In the genomic region with DNA sequence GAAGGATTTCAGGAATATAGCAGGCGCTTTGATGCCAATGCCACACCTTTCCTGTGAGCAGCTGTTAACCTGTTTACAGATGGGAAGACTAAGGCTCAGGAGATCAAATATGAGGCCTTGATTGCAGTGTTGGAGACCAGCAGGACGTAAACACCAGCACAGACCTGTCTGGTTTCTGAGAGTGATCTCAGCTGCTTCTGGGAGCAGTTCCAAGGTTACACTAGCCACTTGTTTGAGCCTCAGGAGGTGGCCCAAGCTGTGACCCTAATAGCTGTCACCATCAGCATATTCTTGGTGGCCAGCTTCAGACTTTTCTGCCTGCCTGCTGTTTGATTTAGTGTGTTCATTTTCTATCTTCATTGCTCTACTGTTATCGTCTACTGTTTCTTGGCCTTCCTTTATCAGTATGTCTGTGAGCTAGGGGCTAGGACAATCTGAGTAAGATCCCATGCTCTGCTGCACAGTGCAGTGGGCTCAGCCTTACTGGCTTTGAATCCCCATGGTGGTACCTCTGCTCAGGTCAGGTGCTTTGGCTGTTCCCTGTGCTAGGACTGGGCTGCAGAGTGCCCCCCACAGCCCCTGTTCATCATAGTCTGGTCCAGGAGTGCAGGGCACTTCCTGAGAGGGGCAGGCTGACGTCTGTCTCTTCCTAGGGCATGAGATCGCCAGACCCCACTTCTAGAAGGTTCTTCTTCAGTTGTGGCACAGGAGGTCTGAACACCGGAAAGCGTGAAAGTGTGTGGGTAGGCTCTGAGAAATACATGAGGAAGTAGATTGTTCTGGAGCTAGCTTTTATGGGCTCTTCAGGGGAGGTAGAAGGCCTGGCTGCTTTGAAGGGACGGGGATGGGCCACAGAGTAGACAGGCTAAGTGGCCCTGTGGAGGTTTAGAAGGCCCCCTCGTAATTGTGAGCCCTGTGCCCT, we compare ENCODE assay signal across 9 mouse cellular contexts. TPM values are rescaled to one million over a fixed set of nuclear protein-coding genes. Genes with fewer than 3 reads are reported as not detected.
DNase-seq lines count a peak whose midpoint lies in the region; ATAC-seq and TF ChIP-seq lines count a peak whose summit lies in the region.
"Had no signal": no experiment of that assay in that cellular context is flagged by ENCODE, and none has a peak within 500 bp of the region (broad histone marks: within the 10 kb centered on the region; RNA-seq: fewer than 3 reads in every experiment).

No protein-coding gene starts in this region.

- peaks cover 6% of the 10 kb centered on the region; the same call in 1 of the 2 replicates for H3K36me3 ChIP-seq in intestine, embryonic 16.5 days (ENCODE audit: control insufficient read depth, insufficient read depth, low read length)
- H3K36me3 ChIP-seq in intestine, embryonic 15.5 days, result no peaks in the 10 kb centered on the region; the same call in 1 of the 2 replicates
- peaks cover 38% of the 10 kb centered on the region for H3K36me3 ChIP-seq in limb, embryonic 10.5 days

- whole genome bisulfite sequencing in intestine, embryonic 16.5 days, result 70% methylated on average over 9 of the region's 9 CpGs
- 69% methylated on average over 9 of the region's 9 CpGs for WGBS in intestine, embryonic 15.5 days
- WGBS in bone marrow, adult 2 months, result 23% methylated on average over 9 of the region's 9 CpGs
- 85% methylated on average over 9 of the region's 9 CpGs for WGBS in limb, embryonic 10.5 days

- no peak overlapping the region for H3K9ac ChIP-seq in intestine, embryonic 16.5 days (ENCODE audit: low read depth, low read length)
- H3K9ac ChIP-seq in intestine, embryonic 15.5 days, result no peak overlapping the region
- H3K9ac ChIP-seq: embryonic facial prominence, embryonic 15.5 days had no signal

- peak; percentile 52 for DNase-seq in CD4-positive, CD25-positive, alpha-beta regulatory T cell, adult 2 months (ENCODE audit: low read depth, low spot score)
- DNase-seq in limb, embryonic 10.5 days (ENCODE audit: low spot score), result no peak
- no peak for DNase-seq in frontal cortex, postnatal 25 days (ENCODE audit: low spot score in 2 of 2)
- DNase-seq in right cerebral cortex, postnatal 25 days, result no peak
- DNase-seq in yolk sac, embryonic 10.5 days (ENCODE audit: low spot score), result no peak

- H3K27ac ChIP-seq in intestine, embryonic 16.5 days (ENCODE audit: low read length), result peak overlapping the region; percentile 5; the same call in 1 of the 2 replicates
- H3K27ac ChIP-seq in intestine, embryonic 15.5 days, result no peak overlapping the region
- peak overlapping the region; percentile 50; the same call in 1 of the 2 replicates for H3K27ac ChIP-seq in bone marrow, adult 2 months (ENCODE audit: control insufficient read depth, insufficient read depth, low read depth, low read length, poor library complexity)
- H3K27ac ChIP-seq in limb, embryonic 10.5 days, result peak overlapping the region; percentile 51; the same call in 1 of the 2 replicates
- H3K27ac ChIP-seq: embryonic facial prominence, embryonic 15.5 days had no signal

- peaks cover 36% of the 10 kb centered on the region for H3K4me1 ChIP-seq in intestine, embryonic 16.5 days (ENCODE audit: control insufficient read depth, insufficient read depth, low read length)
- H3K4me1 ChIP-seq in intestine, embryonic 15.5 days (replicated peaks), result peaks cover 15% of the 10 kb centered on the region
- peaks cover 3% of the 10 kb centered on the region for H3K4me1 ChIP-seq in bone marrow, adult 2 months (ENCODE audit: control insufficient read depth, insufficient read depth, low read length)
- peaks cover 12% of the 10 kb centered on the region for H3K4me1 ChIP-seq in limb, embryonic 10.5 days

- peak; percentile 22; the same call in 1 of the 2 replicates for ATAC-seq in intestine, embryonic 16.5 days
- ATAC-seq in intestine, embryonic 15.5 days, result no peak

- no peak for TF ChIP-seq CTCF in bone marrow, adult 2 months (IDR thresholded peaks at IDR 0.05; ENCODE audit: control insufficient read depth, insufficient read depth, low read length)

- H3K9me3 ChIP-seq in intestine, embryonic 16.5 days (ENCODE audit: control insufficient read depth, low read length), result no peaks in the 10 kb centered on the region
- H3K9me3 ChIP-seq in intestine, embryonic 15.5 days, result no peaks in the 10 kb centered on the region
- no peaks in the 10 kb centered on the region for H3K9me3 ChIP-seq in limb, embryonic 10.5 days (replicated peaks)
- H3K9me3 ChIP-seq: embryonic facial prominence, embryonic 15.5 days had no signal

- H3K4me3 ChIP-seq in intestine, embryonic 16.5 days (ENCODE audit: low read length), result no peak overlapping the region
- H3K4me3 ChIP-seq in intestine, embryonic 15.5 days (replicated peaks), result no peak overlapping the region
- no peak overlapping the region for H3K4me3 ChIP-seq in bone marrow, adult 2 months (replicated peaks; ENCODE audit: control insufficient read depth, low read depth, low read length)
- no peak overlapping the region for H3K4me3 ChIP-seq in limb, embryonic 10.5 days
- H3K4me3 ChIP-seq: embryonic facial prominence, embryonic 15.5 days had no signal

- TF ChIP-seq POLR2A in bone marrow, adult 2 months (IDR thresholded peaks at IDR 0.05; ENCODE audit: borderline replicate concordance, control insufficient read depth, low read depth, low read length), result no peak

- no peak overlapping the region for H3K4me2 ChIP-seq in intestine, embryonic 16.5 days (ENCODE audit: low read depth, low read length)
- no peak overlapping the region for H3K4me2 ChIP-seq in intestine, embryonic 15.5 days (replicated peaks)
- H3K4me2 ChIP-seq: embryonic facial prominence, embryonic 15.5 days had no signal

- H3K27me3 ChIP-seq in intestine, embryonic 16.5 days (replicated peaks; ENCODE audit: control insufficient read depth, insufficient read depth, low read length), result no peaks in the 10 kb centered on the region
- H3K27me3 ChIP-seq in intestine, embryonic 15.5 days (replicated peaks), result no peaks in the 10 kb centered on the region
- H3K27me3 ChIP-seq in limb, embryonic 10.5 days (ENCODE audit: low read depth, poor library complexity, severe bottlenecking), result no peaks in the 10 kb centered on the region
- H3K27me3 ChIP-seq: embryonic facial prominence, embryonic 15.5 days had no signal

RNA-seq across cellular contexts. Expression of a gene that starts 6.4 kb away (rescaled TPM):
- 371 and 392 TPM in 2 replicates for polyA plus RNA-seq in intestine, embryonic 16.5 days (2015; fragmentation: Nextera tagmentation; extraction: Ambion mirVana)
- polyA plus RNA-seq in intestine, embryonic 15.5 days (2015; fragmentation: Nextera tagmentation; extraction: Ambion mirVana), result 290 and 308 TPM in 2 replicates
- polyA plus RNA-seq in bone marrow, adult 2 months (2011; ENCODE audit: insufficient read depth, insufficient read length, low replicate concordance, missing spikeins), result 22.7 and 53.5 TPM in 2 replicates
- 164 and 188 TPM in 2 replicates for polyA plus RNA-seq in limb, embryonic 10.5 days (2016; fragmentation: Nextera tagmentation; extraction: Ambion mirVana)

RNA-seq across cellular contexts. Expression of a gene that starts 33.1 kb away (rescaled TPM):
- polyA plus RNA-seq in intestine, embryonic 16.5 days (2015; fragmentation: Nextera tagmentation; extraction: Ambion mirVana), result 0.04 and 0.05 TPM in 2 replicates
- 0.03 and 0.08 TPM in 2 replicates for polyA plus RNA-seq in intestine, embryonic 15.5 days (2015; fragmentation: Nextera tagmentation; extraction: Ambion mirVana)
- 0.43 and 0.70 TPM in 2 replicates for polyA plus RNA-seq in bone marrow, adult 2 months (2011; ENCODE audit: insufficient read depth, insufficient read length, low replicate concordance, missing spikeins)
- 0.01 TPM in 2 replicates for polyA plus RNA-seq in limb, embryonic 10.5 days (2016; fragmentation: Nextera tagmentation; extraction: Ambion mirVana)
